Mouse (Mus musculus): Measurements from ENCODE around the gene Ocm. TPM values are rescaled to one million over a fixed set of nuclear protein-coding genes. Genes with fewer than 3 reads are reported as not detected.

Gene Ocm
- polyA plus RNA-seq, 1 experiment from 2014 or later, result not detected

- 59% methylated on average over 2 of the region's 2 CpGs for WGBS
- Histone ChIP-seq H3K27ac (ENCODE audit: low read depth, low read length) (no peak overlapping the region), H3K36me3 (ENCODE audit: control insufficient read depth, insufficient read depth, low read length) (no peaks in the 10 kb centered on the region), H3K4me1 (replicated peaks; ENCODE audit: control insufficient read depth, insufficient read depth, low read length) (peaks cover 25% of the 10 kb centered on the region), H3K9ac (ENCODE audit: low read depth, low read length) (no peak overlapping the region), H3K27me3 (replicated peaks; ENCODE audit: control insufficient read depth, insufficient read depth, low read length) (no peaks in the 10 kb centered on the region), H3K9me3 (ENCODE audit: control insufficient read depth, low read length) (no peaks in the 10 kb centered on the region), H3K4me3 (ENCODE audit: low read depth, low read length) (no peak overlapping the region), H3K4me2 (no peak overlapping the region)
- ATAC-seq (replicated peaks; ENCODE audit: low FRiP score) (no peak; the same call in none of the 2 replicates), DNase-seq (ENCODE audit: low spot score) (no peak)
Observed at GRCm38 (mm10) chr5:143975631-143975933, 50.9 kb downstream of the Ocm start.

- ATAC-seq (replicated peaks; ENCODE audit: low FRiP score) (peak; percentile 74), DNase-seq (ENCODE audit: low spot score) (peak; percentile 78)
- Histone ChIP-seq H3K4me3 (ENCODE audit: low read depth, low read length) (no peak overlapping the region), H3K9me3 (ENCODE audit: control insufficient read depth, low read length) (no peaks in the 10 kb centered on the region), H3K9ac (ENCODE audit: low read depth, low read length) (no peak overlapping the region), H3K36me3 (ENCODE audit: control insufficient read depth, insufficient read depth, low read length) (no peaks in the 10 kb centered on the region), H3K27ac (ENCODE audit: low read depth, low read length) (0 out of 2 replicates have a peak overlapping the region, but pooled peaks have one; percentile 13), H3K4me1 (replicated peaks; ENCODE audit: control insufficient read depth, insufficient read depth, low read length) (peaks cover 25% of the 10 kb centered on the region), H3K27me3 (replicated peaks; ENCODE audit: control insufficient read depth, insufficient read depth, low read length) (no peaks in the 10 kb centered on the region), H3K4me2 (no peak overlapping the region)
- 45% methylated on average over 4 of the region's 4 CpGs for WGBS
Observed at GRCm38 (mm10) chr5:143974931-143975630, 51.4 kb downstream of the Ocm start.

GRCm38 (mm10) chr5:143972628-143973027 is 53.8 kb downstream of the Ocm start:
- WGBS, result 24% methylated on average over 3 of the region's 3 CpGs
- Histone ChIP-seq H3K36me3 (ENCODE audit: control insufficient read depth, insufficient read depth, low read length) (no peaks in the 10 kb centered on the region), H3K9ac (ENCODE audit: low read depth, low read length) (no peak overlapping the region), H3K27me3 (replicated peaks; ENCODE audit: control insufficient read depth, insufficient read depth, low read length) (no peaks in the 10 kb centered on the region), H3K4me2 (no peak overlapping the region), H3K27ac (ENCODE audit: low read depth, low read length) (no peak overlapping the region), H3K9me3 (ENCODE audit: control insufficient read depth, low read length) (no peaks in the 10 kb centered on the region), H3K4me3 (ENCODE audit: low read depth, low read length) (no peak overlapping the region), H3K4me1 (replicated peaks; ENCODE audit: control insufficient read depth, insufficient read depth, low read length) (peaks cover 25% of the 10 kb centered on the region)
- no peak for DNase-seq (ENCODE audit: low spot score)
- no peak for ATAC-seq (replicated peaks; ENCODE audit: low FRiP score)

Other genes starting within 250 kb of the Ocm start
- gene Eif2ak1, start 208.9 kb downstream of the Ocm start, polyA plus RNA-seq (2014; fragmentation: Nextera tagmentation; extraction: Ambion mirVana), result 82.6 and 83.6 TPM in 2 replicates
- 0.19 and 0.22 TPM in 2 replicates for gene Ankrd61, start 129.0 kb downstream of the Ocm start, polyA plus RNA-seq (2014; fragmentation: Nextera tagmentation; extraction: Ambion mirVana)
- 126 and 130 TPM in 2 replicates for gene Aimp2, start 116.8 kb downstream of the Ocm start, polyA plus RNA-seq (2014; fragmentation: Nextera tagmentation; extraction: Ambion mirVana)
- gene Pms2, start 116.7 kb downstream of the Ocm start, polyA plus RNA-seq (2014; fragmentation: Nextera tagmentation; extraction: Ambion mirVana), result 27.0 and 30.9 TPM in 2 replicates
- gene Gm42421, start 98.5 kb downstream of the Ocm start, polyA plus RNA-seq (2014; fragmentation: Nextera tagmentation; extraction: Ambion mirVana), result 0.41 and 0.70 TPM in 2 replicates
- gene Rsph10b, start 93.6 kb downstream of the Ocm start, polyA plus RNA-seq (2014; fragmentation: Nextera tagmentation; extraction: Ambion mirVana), result 0.34 TPM in 2 replicates
- gene Ccz1, start 11.8 kb downstream of the Ocm start, polyA plus RNA-seq (2014; fragmentation: Nextera tagmentation; extraction: Ambion mirVana), result 93.1 and 97.2 TPM in 2 replicates
- gene Lmtk2, start 73.8 kb upstream of the Ocm start, polyA plus RNA-seq (2014; fragmentation: Nextera tagmentation; extraction: Ambion mirVana), result 4.9 and 5.7 TPM in 2 replicates
- gene Bhlha15, start 163.6 kb upstream of the Ocm start, polyA plus RNA-seq (2014; fragmentation: Nextera tagmentation; extraction: Ambion mirVana), result 1.3 and 1.6 TPM in 2 replicates
- gene Tecpr1, start 196.9 kb upstream of the Ocm start, polyA plus RNA-seq (2014; fragmentation: Nextera tagmentation; extraction: Ambion mirVana), result 7.5 and 8.9 TPM in 2 replicates
- 59.2 and 61.0 TPM in 2 replicates for gene Bri3, start 217.8 kb upstream of the Ocm start, polyA plus RNA-seq (2014; fragmentation: Nextera tagmentation; extraction: Ambion mirVana)